Mouse (Mus musculus) skeletal muscle tissue, adult 2 months (tissue): Measurements from ENCODE around the gene Fdxacb1.

Source experiments
- DNase-seq: peaks from one replicate; pipeline ENCODE4 v3.0.0-alpha.2; 2012; ENCODE audit warnings: low read depth, low spot score

Fdxacb1 gene

DNA sequence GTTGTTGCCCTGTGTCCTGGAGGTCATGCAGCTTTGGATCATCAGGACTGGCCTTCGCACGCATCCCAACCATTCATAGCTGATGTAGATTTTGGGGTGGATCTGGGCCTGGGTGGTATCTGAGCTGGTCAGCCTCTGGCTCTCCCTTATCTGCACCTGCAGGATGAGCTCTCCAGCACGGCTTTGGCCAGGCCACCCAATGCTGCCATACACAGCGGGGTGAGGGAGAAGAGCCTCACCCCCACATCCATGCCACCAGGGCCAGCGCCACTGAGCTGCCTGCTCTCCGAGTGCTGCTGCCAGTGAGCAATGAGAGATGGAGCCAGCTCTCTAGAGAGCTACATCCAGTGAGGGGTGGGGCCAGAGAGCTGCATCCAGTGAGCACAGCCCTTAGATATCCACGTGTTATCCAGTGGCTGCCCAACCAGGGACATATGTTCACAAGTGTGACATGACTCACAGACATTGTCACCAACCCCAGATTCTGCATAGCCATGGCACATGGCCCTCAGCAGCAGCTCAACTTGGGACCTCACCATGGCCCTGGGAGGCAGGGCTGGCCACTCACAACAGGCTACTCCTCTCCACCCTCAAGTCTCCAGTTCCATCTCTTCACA is 35.1 kb downstream of the Fdxacb1 start:
- no peak for DNase-seq

DNA sequence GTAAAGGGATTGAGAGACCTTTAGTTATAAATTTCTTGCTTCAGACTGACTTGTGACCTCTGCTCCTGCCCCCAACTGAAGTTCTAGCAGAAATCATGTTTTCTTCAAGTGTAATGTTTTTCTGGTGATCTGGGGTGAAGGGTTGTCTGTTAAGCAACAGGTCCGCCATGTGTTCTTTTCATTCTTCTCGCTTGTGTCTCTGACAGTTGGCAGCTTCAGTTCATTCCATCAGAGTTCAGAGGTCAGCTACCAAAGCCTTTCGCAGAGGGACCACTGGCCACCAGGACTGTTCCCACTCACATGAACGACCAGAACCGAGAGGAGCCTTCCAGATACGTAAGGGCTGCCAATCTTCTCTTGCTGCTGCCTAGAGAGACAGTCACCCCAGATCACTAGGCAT is 40.4 kb downstream of the Fdxacb1 start:
- DNase-seq = peak; percentile 17

DNA sequence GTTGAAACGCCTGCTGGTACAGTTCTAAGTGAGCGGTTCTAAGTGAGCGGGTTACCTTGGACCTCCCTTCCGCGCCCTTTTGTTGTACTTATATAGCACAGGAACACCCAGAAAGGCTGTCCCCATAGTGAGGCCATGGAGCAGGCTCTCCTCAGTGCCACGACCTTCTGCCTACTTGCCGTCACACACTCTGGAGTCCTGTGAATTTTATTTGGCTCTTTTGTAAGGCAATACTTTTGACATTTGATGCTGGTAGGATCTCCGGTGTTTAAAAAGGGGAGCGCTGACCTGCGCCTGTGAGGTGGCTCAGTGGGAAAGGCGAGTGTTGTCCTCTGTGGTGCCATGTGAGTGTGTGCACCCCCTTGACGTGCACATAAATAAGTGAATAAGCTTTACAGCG is 41.1 kb downstream of the Fdxacb1 start:
- DNase-seq = peak; percentile 91

DNA sequence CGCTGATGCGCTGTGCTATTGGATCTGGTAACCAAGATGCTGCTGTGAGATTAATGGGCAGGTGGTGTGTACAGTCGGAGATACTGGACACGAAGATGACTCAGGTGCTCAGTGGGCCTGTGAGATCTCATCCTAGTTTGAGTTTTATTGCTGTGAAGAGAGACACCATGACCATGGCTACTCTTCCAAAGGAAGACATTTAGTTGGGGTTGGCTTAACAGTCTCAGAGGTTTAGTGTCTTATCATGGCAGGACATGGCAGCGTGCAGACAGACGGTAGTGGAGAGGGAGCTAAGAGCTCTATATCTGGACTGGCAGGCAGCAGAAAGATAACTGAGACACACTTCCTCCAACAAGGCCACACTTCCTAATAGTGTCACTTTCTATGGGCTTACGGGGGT is 43.2 kb downstream of the Fdxacb1 start:
- no peak for DNase-seq

DNA sequence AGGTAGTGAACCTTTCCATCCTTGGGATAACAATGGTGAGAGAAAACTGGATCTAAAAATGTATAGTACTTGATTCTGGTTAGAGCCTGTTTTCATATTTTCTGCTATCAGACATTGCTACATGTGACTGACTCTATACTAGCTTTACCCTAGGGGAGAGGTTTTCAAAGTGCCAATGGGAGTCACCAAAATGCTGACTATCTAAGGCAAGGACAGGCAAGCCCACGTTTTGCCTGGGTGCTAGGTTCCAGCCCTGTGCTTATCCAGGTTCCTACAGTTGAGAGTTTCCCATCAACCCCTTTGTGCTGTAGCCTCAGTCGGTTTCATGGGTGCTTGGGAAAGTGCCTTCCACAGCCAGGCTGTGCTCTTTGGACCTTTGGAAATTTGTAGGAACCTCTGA is 43.7 kb downstream of the Fdxacb1 start:
- DNase-seq = no peak

DNA sequence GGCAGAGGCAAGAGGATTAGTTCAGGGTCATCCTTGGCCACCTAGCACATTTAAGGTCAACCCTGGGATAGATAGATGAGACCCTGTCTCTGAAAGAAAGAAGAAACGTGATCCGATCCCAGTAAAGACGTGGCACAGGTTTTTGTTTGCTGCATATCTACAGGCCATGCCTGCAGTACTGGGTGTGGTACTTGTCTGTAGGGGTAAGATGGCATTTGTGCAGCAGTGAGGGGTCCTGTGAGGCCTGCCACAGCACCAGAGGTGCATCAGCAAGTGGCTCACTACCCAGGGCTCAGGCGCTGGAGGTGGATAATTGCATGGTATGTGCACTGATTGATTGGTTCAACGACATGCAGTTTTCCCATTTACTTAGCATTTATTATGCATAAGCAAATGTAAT is 45.8 kb downstream of the Fdxacb1 start:
- DNase-seq = no peak

DNA sequence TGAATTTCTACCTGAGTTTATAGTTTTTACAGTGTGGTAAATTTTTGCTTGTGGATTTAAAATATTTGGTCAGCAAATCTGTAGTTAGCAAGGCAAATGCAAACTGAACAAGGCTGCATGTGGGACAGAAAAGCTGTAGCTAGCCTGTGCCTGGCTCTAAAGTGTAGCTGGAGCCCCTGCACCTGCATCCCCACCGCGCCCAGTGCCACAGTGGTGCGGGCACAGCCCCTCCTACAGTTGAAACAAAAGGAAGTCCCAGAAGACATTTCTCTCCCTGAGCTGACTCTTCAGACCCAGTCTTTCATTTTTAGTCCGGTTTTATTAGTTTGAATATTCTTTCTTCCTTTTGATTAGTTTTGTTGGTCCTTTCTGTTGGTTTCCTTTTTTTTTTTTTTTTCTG is 47.6 kb downstream of the Fdxacb1 start:
- no peak for DNase-seq

DNA sequence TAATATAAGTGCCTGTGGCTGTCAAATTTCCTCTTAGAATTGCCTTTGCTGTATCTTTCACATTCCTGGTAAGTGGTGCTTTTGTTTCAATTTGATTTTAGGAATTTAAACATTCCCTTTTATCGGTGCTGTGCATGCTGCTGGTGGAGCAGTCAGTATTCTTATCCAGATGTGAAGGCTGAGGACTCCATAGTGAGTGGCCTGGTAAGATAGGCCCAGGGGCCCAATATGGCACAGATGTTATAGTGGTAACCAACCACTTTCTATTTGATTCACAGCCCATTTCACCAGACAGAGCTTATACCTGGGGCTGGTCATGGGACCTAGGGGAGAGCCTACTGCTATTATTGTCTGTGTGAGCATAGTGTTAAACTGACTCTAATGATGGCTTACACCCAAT is 48.5 kb downstream of the Fdxacb1 start:
- no peak for DNase-seq

DNA sequence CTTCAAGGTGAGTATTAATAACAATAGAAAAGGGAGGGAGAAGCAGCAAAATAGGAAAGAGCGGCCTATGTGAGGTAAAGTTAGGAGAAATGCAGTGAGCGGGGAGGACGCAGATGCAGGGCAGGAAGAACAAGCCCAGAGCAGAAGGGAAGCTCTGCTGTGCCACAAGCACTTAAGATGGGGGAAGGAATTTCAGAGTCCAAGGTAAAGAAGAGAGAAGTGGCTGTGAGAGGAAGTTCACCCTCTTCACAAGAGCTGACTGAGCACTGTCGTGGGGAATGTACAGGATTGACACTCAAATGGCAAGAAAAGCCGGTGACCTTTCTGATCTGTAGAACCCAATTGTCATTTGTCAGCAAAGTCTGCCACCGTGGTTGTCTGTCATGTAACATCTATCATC is 50.0 kb downstream of the Fdxacb1 start:
- DNase-seq = no peak

DNA sequence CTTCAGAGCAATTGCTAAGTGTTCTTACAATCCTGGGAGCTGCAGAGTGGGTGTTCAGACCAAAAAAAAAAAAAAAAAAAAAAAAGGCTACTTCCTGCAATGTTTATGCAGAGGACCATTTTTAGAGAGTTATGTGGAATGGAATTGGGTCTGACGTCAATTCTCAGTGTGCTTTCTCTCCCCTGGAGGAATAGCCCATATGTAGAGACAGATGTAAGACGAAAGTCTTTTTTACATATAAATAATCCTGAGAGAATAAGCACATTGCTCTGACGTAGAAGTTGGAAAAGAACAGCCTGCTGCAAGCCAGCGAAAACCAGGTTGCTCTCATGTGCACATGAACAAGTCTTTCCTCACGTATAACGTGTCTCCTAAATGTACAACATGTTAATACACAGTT is 51.7 kb downstream of the Fdxacb1 start:
- no peak for DNase-seq

DNA sequence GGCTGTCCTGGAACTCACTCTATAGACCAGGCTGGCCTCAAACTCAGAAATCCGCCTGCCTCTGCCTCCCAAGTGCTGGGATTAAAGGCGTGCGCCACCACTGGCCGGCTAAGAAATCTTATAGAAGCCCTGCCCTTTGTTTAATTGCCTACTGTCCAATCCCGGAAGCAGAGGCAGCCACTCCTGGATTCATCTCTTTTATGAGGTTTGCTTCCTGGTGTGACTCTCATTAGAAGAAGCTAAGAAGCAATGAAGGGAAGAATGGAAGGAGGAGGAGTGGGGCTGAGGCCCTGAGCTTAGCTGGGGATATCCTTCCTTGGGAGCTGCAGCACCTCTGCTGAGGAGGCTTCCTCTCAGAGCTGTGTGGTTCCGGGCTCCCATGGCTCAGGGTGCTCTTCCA is 53.6 kb downstream of the Fdxacb1 start:
- no peak for DNase-seq

DNA sequence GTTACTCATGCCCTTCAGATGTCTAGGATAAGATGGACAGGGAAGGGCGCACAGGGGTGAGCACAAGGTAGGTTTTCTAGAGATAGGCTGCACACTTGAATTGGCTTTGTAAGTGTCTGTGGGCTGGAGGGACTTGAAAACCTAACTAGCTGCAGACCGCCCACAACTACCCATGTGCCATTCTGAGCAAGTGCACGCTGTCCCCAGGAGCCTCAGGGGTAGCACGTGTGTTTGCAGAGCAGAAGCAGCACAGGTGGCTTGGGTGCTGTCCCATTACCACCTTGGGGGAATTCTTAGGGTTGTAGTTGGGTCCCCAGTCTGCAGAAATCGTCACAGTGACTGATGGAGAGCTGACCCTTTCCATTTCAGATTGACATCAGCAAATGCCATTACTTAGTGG is 54.2 kb downstream of the Fdxacb1 start:
- no peak for DNase-seq
